Mouse (Mus musculus): ENCODE data around the gene Ipo5.
A peak's percentile ranks its signal among the peaks of the same experiment; 100 is the strongest.

Gene Ipo5

DNA sequence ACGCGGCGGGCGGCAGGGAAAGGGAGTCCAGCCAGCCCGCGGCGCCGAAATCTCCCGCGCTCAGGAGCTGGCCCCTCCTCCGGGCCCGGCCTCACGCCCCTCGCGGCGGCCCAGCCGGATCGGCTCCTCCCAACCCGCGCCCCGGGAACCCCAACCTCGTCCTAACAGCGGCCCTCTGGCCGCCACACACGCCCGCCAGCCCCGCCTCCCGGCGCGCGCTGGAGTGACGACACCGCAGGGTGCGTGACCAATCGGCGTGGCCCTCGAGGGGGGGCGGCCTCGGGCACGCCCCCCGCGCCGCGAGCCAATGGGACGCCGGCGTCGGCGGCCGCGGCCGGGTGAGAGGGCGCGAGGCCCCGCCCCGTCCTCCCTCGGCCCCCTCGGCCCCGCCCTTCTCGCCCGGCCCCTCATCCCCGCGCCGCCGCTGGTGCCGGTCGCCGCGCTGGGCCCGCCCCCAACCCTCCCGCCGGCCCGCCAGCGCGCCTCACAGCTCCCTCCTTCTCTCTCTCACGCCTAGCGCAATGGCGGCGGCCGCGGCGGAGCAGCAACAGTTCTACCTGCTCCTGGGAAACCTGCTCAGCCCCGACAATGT, at the start of gene Ipo5:
Ipo5 (plus strand) TSS at position 492 of the 592 bp plus-strand sequence.
- DNase-seq (ENCODE audit: low read depth): peak; percentile 97

DNA sequence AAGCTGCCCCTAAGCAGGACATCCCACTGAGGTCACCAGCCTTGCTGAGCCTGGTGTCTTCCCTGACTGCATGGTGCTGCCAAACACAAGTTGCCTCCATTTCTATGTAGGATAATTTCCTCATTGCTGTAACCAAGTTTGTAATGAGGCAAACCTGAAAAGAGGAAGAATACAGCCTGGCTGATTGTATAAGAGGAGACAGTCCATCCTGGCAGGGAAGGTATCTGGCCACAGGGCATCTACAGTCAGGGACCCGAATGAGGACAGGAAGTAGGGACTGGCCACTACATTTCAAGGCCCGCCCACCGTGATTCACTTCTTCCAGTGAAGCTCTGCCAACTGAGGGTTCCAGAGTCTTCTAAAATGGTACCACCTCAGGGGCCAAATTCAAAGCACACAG, 47.8 kb upstream of the Ipo5 start:
- no peak for DNase-seq (ENCODE audit: low read depth)

DNA sequence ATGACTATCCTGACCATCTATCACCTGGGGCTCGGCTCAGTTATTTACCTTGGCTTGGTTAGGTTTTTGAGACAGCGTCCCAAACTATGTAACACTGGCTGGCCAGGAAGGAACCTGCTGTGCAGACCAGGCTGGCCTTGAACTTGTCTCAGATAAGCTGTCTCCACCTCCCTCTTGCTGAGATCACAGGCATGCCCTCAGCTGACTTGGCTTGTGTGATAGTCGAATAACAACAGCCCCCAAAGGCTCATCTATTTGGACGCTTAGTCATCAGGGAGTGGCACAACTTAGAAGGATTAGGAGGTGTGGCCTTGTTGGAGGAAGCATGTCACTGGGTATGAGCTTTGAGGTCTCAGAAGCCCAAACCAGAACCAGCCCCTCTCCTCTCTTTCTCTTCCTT, 46.1 kb upstream of the Ipo5 start:
- DNase-seq (ENCODE audit: low read depth): no peak

DNA sequence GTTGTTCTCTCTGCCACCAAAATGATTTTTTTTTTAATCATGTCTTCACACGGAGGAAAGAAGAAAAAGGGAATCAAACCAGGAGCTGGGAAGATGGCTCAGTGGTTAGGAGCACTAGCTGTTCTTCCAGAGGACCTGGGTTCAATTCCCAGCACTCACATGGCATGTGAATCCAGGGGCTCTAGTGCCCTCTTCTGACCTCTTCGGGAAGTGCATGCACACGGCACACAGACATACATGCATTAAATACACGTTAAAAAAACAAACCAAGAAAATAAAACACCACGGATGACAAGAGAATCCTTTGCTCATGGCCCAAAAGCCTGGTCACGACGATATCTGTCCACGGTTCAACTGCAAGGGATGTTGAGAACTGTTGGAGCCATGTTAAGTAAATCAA, 44.5 kb upstream of the Ipo5 start:
- DNase-seq (ENCODE audit: low read depth): no peak

DNA sequence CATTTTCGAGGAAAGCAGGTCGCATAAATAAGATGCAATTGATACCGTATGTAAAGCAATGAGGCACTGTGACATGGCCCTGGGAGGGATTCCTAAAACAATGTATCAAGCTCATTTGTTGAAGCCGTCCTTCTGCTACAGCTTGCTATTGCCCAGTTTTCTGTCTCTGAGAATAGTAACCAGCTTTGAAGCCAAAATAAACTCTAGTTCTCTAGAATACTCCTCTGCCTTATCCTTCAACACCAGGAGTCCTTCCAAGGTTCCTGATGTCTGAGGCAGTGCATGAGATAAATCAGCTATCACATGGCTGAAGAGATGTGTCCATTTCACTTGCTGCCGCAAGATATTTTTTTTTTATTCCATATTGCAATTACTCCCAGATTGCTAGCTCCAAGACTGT, 43.9 kb upstream of the Ipo5 start:
- no peak for DNase-seq (ENCODE audit: low read depth)

DNA sequence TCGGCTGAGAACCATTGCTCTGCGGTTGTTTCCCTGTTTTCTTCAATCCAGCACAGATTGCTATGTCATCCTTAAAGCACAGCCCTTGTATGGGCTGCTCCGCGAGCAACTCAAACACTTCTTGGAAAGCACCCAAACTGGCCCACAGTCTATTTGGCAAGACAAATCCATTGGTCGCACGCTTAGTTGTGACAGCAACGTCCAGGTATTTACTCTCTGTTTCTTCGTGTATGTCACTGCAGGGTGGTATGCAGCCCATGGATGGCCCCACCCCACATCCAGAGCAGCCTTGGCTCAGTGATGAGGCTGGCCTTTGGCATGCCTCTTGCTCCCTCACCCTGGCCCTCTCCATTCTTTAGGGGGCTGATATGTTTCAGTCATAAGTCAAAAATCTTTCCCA, 42.5 kb upstream of the Ipo5 start:
- DNase-seq (ENCODE audit: low read depth): no peak

DNA sequence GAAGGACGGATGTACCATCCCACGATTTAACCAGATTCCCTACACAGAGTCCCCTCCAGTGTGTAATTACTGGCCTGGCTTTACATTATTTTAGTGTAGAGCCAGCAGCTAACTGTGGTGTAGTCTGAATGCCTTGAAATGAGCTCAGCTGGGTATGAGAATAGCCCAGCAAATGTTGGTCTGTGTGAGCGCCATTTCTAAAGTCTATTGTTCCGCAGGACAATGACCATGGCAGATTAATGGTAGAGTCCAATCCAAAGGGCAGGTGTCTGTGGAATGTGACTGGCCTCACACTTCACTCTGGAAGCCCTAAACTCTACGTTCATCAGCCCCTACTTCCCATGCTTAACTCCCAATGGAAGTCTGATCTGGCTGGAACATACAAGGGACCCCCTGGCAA, 40.3 kb upstream of the Ipo5 start:
- no peak for DNase-seq (ENCODE audit: low read depth)

DNA sequence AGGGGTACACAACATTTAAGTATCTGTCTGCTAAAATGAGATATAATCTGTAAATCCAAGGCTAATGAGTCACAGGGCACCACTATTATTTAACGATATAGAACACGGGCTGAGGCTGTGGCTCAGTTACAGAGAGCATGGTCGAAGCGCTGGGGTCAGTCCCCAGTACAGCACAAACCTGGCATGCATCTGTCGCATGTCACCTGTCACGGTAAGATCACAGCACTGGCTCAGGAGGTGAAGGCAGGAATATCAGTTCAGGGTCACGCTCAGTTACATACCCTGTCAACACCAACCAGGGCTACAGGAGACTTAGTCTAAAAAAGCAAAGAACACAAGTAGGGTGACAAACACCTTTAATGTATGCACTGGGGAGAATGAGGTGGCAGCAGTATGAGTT, 36.6 kb upstream of the Ipo5 start:
- DNase-seq (ENCODE audit: low read depth): no peak

DNA sequence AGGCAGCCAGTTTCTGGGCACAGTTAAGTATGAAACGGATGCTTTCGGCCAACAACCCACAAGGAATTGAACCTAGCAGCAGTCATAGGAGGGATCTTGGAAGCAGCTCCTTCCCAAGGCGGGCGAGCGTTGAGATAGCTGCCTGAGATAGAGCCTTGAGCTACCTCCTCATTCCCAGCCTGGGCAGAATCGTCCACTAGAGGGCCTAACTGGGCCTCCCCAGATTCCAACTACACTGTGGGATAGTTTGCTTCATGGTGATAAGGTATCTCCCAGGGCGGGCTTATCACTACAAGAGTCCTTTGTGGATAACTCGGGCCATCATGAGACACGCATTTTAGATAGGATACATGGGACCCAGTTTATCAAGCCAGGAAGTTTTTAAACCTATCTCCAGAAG, 35.9 kb upstream of the Ipo5 start:
- no peak for DNase-seq (ENCODE audit: low read depth)

DNA sequence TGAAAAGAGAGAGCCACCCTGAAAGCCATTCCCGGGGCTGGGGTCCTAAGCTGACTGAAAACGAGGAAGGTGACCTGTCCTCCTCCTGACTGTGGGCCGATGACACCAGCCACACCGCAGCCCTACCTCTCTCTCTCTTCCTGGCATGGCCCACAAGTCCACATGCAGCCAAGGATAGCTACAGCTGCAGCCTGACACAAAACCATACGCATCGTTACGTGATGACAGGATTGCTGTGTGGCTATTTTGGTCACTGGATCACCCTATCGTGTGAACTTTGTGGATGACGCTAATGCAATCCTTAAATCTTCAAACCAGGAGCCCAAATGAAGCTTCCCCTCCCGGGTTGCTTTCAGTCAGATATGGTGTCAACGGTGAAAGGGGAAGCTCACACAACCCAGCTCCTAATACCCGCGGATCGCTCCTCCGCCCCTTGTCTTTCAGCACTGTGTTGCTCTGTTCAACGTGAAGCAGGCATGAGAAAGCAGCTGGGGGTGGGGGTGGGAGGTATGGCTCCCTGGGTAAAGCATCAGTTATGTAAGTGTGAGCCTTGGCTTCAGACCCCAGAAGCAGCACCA, 35.1 kb upstream of the Ipo5 start:
- no peak for DNase-seq (ENCODE audit: low read depth)

DNA sequence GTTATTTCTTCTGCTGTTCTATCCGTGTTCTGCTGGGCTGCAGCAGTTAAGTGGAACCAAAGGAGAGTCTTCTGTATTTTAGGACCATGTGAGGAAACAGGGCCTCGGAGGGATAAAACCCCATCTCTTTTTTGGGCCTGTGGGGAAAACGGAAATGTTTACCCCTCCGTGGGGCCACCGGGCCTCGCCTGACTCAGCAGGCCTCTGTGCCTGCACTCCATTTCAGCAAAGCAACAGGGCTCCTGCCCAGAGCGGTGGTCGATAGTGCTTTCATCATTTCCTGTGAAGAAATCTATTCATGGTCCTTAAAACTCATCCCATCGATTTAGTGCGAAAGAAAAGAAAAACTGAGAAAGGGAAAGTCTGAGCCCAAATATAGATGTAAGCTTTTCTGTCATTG, 33.9 kb upstream of the Ipo5 start:
- DNase-seq (ENCODE audit: low read depth): no peak

DNA sequence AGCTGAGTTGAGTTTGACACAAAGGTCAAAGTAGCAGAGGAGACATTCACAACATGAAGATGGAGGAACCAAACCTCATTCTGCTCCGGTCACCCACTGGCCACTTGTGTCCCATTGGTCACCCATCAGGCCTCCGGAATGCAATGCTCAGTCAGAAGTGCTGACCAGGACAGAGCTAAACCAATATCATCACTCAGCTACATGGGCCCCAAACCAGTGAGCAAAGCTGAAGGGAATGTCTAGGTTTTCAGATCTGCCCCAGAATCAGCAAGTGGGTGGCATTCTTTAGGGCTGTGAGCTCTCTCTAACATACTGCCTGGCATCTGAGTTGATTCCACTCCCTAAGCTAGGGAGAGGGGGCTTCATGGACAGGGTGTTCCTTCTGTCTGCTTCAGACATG, 32.0 kb upstream of the Ipo5 start:
- DNase-seq (ENCODE audit: low read depth): no peak

DNA sequence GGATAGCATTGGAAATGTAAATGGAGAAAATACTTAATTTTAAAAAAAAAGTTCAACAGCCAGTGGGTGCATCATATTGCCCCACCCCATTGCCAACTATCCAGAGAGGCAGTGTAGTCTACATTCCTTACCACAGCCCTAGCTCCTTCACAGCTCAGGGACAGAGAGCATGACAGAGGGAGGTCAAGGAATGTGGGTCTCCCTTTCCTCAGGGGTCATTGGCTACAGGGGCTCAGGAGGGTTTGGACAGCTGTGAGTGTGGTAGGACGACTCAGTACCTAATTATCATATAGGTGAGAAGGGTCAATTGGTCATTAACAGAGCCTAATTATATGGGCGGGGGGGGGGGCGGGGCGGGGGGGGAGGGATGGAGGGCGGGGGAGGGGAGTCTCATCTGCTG, 30.4 kb upstream of the Ipo5 start:
- DNase-seq (ENCODE audit: low read depth): no peak

DNA sequence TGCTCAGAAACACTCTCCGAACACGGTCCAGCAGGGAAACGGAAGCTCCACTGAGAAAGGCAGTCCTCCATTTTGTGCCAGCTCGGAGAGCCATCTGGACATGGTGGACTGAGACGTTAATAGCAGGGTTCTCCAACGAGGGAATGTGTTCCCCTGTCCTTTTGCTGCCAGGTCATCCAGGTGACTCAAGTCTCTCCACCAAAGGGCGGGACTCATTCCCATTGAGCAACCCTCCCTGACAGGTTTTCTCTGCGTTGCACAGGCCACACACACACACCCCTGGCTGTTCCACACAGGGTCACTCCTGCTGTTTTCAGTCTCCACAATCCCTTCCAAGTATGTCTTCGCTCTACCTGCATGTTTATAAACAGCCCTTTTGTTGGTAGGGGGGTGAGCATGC, 30.0 kb upstream of the Ipo5 start:
- no peak for DNase-seq (ENCODE audit: low read depth)

DNA sequence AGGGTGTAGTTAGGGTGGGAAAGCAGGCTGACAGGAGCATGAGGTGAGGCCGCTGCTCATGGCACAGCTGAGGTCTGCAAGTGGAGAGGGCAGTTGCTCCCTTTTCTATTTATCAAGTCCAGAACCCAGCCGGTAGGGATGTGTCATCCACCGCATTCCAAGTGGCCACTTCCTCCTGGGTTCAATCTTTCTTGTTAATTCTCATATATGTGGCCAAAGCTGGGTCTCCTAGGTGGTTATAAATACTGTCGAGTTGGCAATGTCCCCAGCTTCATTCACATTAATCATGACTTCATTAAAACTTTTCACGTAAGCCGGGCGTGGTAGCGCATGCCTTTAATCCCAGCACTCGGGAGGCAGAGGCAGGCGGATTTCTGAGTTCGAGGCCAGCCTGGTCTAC, 22.3 kb upstream of the Ipo5 start:
- no peak for DNase-seq (ENCODE audit: low read depth)

DNA sequence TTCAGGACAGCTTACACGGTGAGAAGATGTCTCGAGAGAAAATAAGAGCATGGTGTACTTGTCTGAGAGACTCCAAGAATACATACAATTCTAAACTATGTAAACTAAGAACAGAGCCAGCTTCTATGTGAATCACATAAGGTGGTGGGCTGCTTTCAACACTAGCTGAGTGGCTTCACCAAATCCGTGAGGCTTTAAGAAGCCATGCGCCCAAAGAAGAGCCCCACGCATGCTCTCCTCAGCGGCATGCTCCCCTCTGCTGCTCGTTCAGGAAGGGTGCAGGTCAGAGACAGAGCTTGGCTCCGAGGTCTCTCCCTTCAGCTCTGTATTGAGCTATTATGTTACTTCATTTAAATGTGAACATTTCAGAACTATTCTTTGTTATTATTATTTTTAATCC, 18.7 kb upstream of the Ipo5 start:
- DNase-seq (ENCODE audit: low read depth): no peak

DNA sequence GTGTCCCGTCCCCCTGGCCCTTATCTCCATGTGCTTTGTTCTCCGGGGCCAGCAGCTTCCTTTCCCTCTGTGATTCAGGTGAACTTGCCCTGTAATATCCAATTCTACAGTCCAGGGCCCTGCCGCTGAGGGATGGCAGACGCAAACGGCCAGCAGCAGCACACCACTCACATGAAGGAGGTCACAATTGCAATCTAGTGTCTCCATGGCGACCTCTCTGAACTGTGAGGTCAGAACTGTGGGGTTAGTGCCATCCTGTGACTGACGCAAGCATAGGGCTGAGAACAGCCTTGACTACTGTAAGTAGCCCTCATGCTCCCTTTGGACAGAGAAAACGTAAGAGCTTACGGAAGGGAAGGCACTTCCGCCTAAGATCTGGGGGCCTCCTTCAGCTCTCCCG, 14.4 kb upstream of the Ipo5 start:
- no peak for DNase-seq (ENCODE audit: low read depth)

DNA sequence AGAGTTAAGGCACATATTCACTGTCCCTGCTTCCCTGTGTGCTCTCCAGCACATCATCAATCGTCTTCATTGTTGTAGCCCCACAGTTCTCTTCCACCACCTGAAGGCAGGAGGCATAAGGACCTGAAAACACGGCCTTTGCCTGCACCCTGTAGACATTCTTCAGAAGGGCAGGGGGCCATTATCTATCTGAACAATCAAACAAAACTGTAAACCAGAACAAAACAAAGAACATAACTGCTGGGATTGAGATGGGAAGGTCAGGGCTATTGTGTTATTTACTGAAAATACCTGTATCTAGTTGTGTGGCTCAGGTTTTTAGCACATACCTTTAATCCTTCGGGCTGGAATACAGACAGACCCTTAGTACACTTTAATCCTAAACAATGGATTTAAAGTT, 12.1 kb upstream of the Ipo5 start:
- DNase-seq (ENCODE audit: low read depth): no peak

DNA sequence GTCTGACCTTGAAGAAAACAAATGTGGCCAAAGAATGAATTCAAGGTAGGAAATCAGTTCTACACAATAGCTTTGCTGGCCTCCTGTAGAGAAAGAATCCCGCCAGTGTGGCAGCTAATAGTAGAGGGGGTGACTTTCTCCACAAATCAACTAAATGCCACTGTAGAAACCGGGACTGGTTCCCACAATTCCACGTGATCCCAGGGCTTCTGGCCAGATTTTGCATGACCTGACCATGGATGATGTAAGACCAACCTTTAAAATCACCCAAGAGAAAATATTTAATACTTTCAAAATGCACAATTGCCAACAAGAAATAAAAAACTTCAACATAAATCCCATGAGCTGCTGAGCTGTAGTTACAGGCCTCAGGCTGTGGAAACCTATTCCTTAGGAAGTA, 1.6 kb upstream of the Ipo5 start:
- DNase-seq (ENCODE audit: low read depth): no peak

DNA sequence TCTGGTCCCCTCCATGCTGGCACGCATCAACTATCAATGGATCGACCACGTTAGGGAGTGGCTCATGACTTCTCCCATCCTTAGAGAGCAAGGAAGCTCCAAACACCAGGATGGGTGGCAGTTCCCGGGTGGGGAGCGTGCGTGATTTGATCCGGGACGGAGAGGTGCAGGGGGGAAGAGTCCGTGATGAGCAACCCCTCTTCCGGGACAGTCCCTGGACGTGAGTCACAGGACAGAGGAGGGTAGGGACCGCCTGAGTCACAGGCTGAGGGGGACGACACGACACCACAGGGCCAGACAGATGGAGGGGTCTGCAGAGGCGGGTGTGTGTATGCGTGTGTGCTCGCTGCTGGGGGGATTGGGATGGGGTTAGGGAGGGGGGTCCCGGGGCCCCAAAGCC, 704 bp upstream of the Ipo5 start:
- DNase-seq (ENCODE audit: low read depth): peak; percentile 74

DNA sequence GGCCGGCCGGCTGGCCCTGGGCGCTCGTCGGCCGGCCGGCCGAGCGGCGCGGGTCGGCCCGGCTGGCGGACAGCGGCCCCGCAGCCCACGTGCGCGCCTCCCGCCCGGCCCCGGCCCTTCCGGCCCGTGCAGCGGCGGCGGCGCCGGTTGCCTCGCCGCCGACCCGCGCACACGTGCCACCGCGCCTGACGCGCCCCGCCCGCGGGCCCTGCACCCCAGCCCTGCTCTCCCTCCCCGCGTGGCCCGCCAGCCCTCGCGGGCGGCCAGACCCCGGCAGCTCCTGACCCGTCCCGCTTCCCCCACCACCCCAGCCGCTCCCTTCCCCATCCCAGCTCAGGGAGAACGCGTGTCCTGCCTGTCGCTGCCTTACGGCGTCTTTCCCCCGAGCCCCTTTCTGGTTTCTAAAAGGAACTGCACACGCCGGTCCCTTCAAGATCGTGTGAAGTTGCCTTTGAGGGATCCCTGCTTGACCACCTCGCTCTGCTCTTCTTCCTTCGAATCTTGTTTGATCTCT, 421 bp downstream of the Ipo5 start:
- DNase-seq (ENCODE audit: low read depth): peak; percentile 59

DNA sequence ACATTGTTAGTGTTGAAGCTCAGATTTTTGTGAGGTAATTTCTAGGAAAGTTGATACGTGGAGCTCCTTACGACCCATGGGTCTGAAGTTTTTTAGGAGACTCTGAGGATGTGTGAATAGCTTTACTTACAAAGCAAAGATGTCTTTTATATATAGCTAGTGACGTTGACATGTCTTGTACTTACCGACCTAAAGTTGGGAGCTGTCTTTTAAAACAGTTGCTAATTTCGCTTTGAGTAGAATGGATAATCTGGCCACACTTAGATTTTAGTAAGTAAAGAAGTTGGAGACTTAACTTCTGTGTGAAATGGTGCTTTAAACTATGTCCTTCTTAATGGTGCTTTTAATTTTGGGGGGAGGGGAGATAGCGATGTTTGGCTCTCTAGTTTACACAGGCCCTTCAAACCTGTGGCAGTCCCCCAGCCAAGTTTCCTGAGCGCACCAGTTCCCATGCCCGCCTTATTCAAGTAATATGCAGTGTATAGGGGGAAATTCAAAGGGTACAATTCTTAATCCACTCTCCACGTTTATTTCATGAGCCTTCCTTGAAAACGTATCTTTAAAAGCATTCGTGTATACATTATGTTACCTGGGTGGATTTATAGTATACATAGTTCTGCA, 1.2 kb downstream of the Ipo5 start:
- no peak for DNase-seq (ENCODE audit: low read depth)

DNA sequence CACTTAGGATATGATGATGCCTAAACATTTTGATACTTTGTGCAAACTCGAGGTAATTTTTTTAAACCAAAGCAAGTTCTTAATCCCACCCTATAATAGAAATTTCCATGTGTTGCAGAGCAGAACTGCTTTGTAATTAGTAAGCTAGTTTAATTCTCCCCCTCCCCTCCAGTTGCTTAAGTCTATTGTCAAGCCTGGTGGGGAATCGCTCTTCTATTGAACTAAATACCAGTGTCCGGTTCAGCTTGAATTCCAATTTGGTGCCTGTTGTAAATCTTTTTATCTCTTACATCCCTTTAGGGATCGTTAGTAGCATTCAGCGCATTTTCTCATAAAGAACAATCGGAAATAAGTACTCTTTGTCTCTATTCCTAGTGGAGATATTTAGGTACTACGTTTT, 1.9 kb downstream of the Ipo5 start:
- peak; percentile 25 for DNase-seq (ENCODE audit: low read depth)

DNA sequence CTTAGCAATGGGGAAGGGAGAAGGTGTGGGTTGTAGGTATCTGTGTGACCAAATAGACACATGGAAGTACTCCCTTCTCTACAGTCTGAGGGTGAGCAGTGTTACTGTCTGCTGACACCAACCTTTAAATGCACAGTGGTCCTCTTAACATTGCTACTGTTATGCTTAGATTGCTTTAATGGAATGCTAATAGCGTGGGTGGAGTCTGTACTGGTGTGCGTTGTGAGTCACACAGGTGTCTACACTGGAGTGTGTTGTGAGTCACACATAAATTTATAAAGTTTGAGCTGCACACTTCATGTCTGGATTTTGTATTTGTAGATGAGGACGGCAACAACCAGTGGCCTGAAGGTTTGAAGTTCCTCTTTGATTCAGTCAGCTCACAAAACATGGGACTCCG, 10.8 kb downstream of the Ipo5 start:
- DNase-seq (ENCODE audit: low read depth): no peak
